Mouse (Mus musculus): ENCODE measurements around the gene Bdh2.

DNA sequence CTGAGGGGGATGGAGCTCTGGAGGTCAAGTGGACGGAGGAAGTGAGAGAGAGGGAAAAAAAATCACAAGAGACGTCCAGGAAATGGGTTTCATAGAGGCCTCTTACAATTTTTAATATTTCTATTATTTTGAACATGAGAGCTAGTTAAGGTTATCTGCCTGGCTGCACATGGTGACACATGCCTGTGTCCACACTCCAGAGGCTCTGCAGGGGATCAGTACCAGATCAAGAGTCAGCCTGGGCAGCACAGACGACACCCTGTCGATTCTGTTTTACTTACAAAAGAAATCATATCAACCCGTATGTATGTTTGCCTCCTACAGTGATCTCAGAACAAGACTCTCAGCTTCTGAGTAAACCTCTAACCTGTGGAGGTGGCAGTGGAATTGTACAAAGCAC lies 12.4 kb upstream of the Bdh2 start:
- TF ChIP-seq MEF2A (IDR thresholded peaks at IDR 0.05; ENCODE audit: extremely low read depth, insufficient replicate concordance, low read depth, low read length, poor library complexity, severe bottlenecking) = no peak
- no peak for TF ChIP-seq CTCF (IDR thresholded peaks at IDR 0.05 in 2 of 3, conservative IDR thresholded peaks at IDR 0.05 in 1 of 3; ENCODE audit: control insufficient read depth in 1 of 3, insufficient read depth in 1 of 3, low read depth in 2 of 3, low read length in 3 of 3, poor library complexity in 1 of 3, severe bottlenecking in 1 of 3)
- TF ChIP-seq MAX (IDR thresholded peaks at IDR 0.05; ENCODE audit: low read length) = no peak
- no peak for TF ChIP-seq TBP (IDR thresholded peaks at IDR 0.05; ENCODE audit: low read depth, low read length)
- no peak for TF ChIP-seq MAFK (IDR thresholded peaks at IDR 0.05; ENCODE audit: borderline replicate concordance, low read depth, low read length)
- TF ChIP-seq RAD21 (IDR thresholded peaks at IDR 0.05; ENCODE audit: low read depth, low read length) = no peak
- no peak for TF ChIP-seq POLR2A (IDR thresholded peaks at IDR 0.05; ENCODE audit: control insufficient read depth in 1 of 2, insufficient read depth in 1 of 2, low read depth in 1 of 2, low read length in 2 of 2, poor library complexity in 1 of 2)
- no peak for TF ChIP-seq ZKSCAN1 (IDR thresholded peaks at IDR 0.05; ENCODE audit: low read depth, low read length)
- TF ChIP-seq NRF1 (IDR thresholded peaks at IDR 0.05; ENCODE audit: insufficient read depth, low read depth, low read length, poor library complexity, severe bottlenecking) = no peak
- no peak for TF ChIP-seq JUND (IDR thresholded peaks at IDR 0.05; ENCODE audit: low read depth, low read length)
- TF ChIP-seq GABPA (IDR thresholded peaks at IDR 0.05; ENCODE audit: low read depth, low read length) = no peak
